Mouse (Mus musculus) kidney, adult 2 months (tissue): ENCODE data around the gene Ppp1r9a. TPM values are rescaled to one million over a fixed set of nuclear protein-coding genes. Genes with fewer than 3 reads are reported as not detected.

Experiments
- DNase-seq: peaks from one replicate; pipeline ENCODE4 v3.0.0; 2021
- H3K27ac ChIP-seq: fragments of 200-500 bp; 2 replicates; pipeline ENCODE4 v1.5.1; 2012; ENCODE audit warnings: low read depth, low read length, control low read depth, inconsistent platforms; ENCODE audit not compliant: insufficient read depth
- H3K27me3 ChIP-seq: fragments of 200-500 bp; replicated peaks from 2 replicates; pipeline ENCODE4 v1.6.1; 2012; ENCODE audit warnings: mild to moderate bottlenecking, moderate library complexity, low read length, inconsistent platforms; ENCODE audit not compliant: control insufficient read depth, insufficient read depth
- H3K36me3 ChIP-seq: fragments of 200-500 bp; 2 replicates; pipeline ENCODE4 v1.6.1; 2012; ENCODE audit warnings: mild to moderate bottlenecking, moderate library complexity, low read length, inconsistent platforms; ENCODE audit not compliant: control insufficient read depth, insufficient read depth
- H3K4me1 ChIP-seq: fragments of 200-500 bp; 2 replicates; pipeline ENCODE4 v1.6.1; 2011; ENCODE audit warnings: low read length; ENCODE audit not compliant: control insufficient read depth, insufficient read depth
- H3K4me3 ChIP-seq: fragments of 200-500 bp; 2 replicates; pipeline ENCODE4 v1.5.1; 2011; ENCODE audit warnings: mild to moderate bottlenecking, low read depth, low read length, control low read depth; ENCODE audit not compliant: insufficient read depth
- CTCF ChIP-seq: fragments of 200-500 bp; conservative IDR thresholded peaks from 2 replicates; pipeline ENCODE4 v1.5.1; 2011; ENCODE audit warnings: low read depth, mild to moderate bottlenecking, control low read depth, low read length, moderate library complexity, mixed read lengths; ENCODE audit not compliant: insufficient read depth, insufficient read length
- POLR2A ChIP-seq: fragments of 200-500 bp; IDR thresholded peaks from one replicate; pipeline ENCODE4 v1.6.1; 2011; ENCODE audit warnings: low read depth, low read length, control low read depth
- WGBS: fragments of 180-500 bp; shearing (Covaris S2); methylation state at CpG from one replicate; pipeline ENCODE4 v1.1.7; 2018; 5-methylcytosine and 5-hydroxymethylcytosine counted together
- polyA plus RNA-seq: library from polyadenylated mRNA; depleted of rRNA; stranded (reverse); fragments of >200 nt; gene quantifications from 2 replicates; pipeline ENCODE4 v1.2.3, GENCODE M21; 2012

Ppp1r9a gene
- polyA plus RNA-seq, 1 experiment: 3.0 TPM

GRCm38 (mm10) chr6:5006283-5006946, 103.7 kb downstream of the Ppp1r9a start:
- Histone ChIP-seq H3K4me1 (no peaks in the 10 kb centered on the region), H3K4me3 (no peak overlapping the region), H3K27me3 (no peaks in the 10 kb centered on the region), H3K27ac (no peak overlapping the region), H3K36me3 (no peaks in the 10 kb centered on the region)
- 89% methylated on average over 6 of the region's 6 CpGs for WGBS
- no peak for DNase-seq
- TF ChIP-seq CTCF (no peak), POLR2A (no peak)

- WGBS: 72% methylated on average over 2 of the region's 2 CpGs
- TF ChIP-seq CTCF (no peak), POLR2A (no peak)
- no peaks in the 10 kb centered on the region for H3K27me3 ChIP-seq
- H3K4me1 ChIP-seq: no peaks in the 10 kb centered on the region
- H3K27ac ChIP-seq: no peak overlapping the region
- no peak for DNase-seq
- no peaks in the 10 kb centered on the region for H3K36me3 ChIP-seq
- no peak overlapping the region for H3K4me3 ChIP-seq
Measured at GRCm38 (mm10) chr6:5008166-5008565, 105.4 kb downstream of the Ppp1r9a start.

GRCm38 (mm10) chr6:5008603-5009002, 105.9 kb downstream of the Ppp1r9a start:
- H3K4me3 ChIP-seq: no peak overlapping the region
- H3K4me1 ChIP-seq: no peaks in the 10 kb centered on the region
- TF ChIP-seq POLR2A: no peak
- no peak for TF ChIP-seq CTCF
- H3K27ac ChIP-seq: no peak overlapping the region
- no peak for DNase-seq
- no peaks in the 10 kb centered on the region for H3K27me3 ChIP-seq
- H3K36me3 ChIP-seq: no peaks in the 10 kb centered on the region
- 51% methylated on average over 15 of the region's 15 CpGs for WGBS

- Histone ChIP-seq H3K36me3 (no peaks in the 10 kb centered on the region), H3K4me3 (no peak overlapping the region), H3K27ac (no peak overlapping the region), H3K27me3 (no peaks in the 10 kb centered on the region), H3K4me1 (no peaks in the 10 kb centered on the region)
- 54% methylated on average over 11 of the region's 11 CpGs for WGBS
- TF ChIP-seq CTCF (no peak), POLR2A (no peak)
- DNase-seq: no peak
Measured at GRCm38 (mm10) chr6:5010553-5011416, 108.1 kb downstream of the Ppp1r9a start.

- no peaks in the 10 kb centered on the region for H3K36me3 ChIP-seq
- no peak for TF ChIP-seq POLR2A
- TF ChIP-seq CTCF: no peak
- no peak overlapping the region for H3K27ac ChIP-seq
- no peak overlapping the region for H3K4me3 ChIP-seq
- no peak for DNase-seq
- WGBS: 89% methylated on average over 4 of the region's 4 CpGs
- no peaks in the 10 kb centered on the region for H3K27me3 ChIP-seq
- no peaks in the 10 kb centered on the region for H3K4me1 ChIP-seq
Measured at GRCm38 (mm10) chr6:5012794-5013193, 110.1 kb downstream of the Ppp1r9a start.

- no peak for DNase-seq
- TF ChIP-seq CTCF: no peak
- Histone ChIP-seq H3K4me3 (no peak overlapping the region), H3K36me3 (no peaks in the 10 kb centered on the region), H3K27me3 (no peaks in the 10 kb centered on the region), H3K27ac (no peak overlapping the region), H3K4me1 (no peaks in the 10 kb centered on the region)
- 88% methylated on average over 6 of the region's 6 CpGs for WGBS
Measured at GRCm38 (mm10) chr6:5014567-5014966, 111.8 kb downstream of the Ppp1r9a start.

GRCm38 (mm10) chr6:5015173-5015572, 112.5 kb downstream of the Ppp1r9a start:
- no peak for DNase-seq
- 89% methylated on average over 2 of the region's 2 CpGs for WGBS
- H3K36me3 ChIP-seq: no peaks in the 10 kb centered on the region
- H3K4me1 ChIP-seq: no peaks in the 10 kb centered on the region
- H3K27ac ChIP-seq: no peak overlapping the region
- no peak for TF ChIP-seq CTCF
- no peak for TF ChIP-seq POLR2A
- no peaks in the 10 kb centered on the region for H3K27me3 ChIP-seq
- H3K4me3 ChIP-seq: no peak overlapping the region
